Mouse (Mus musculus): ENCODE results near the gene Acadvl. TPM values are rescaled to one million over a fixed set of nuclear protein-coding genes. Genes with fewer than 3 reads are reported as not detected.

The Acadvl gene
- polyA plus RNA-seq (2014; fragmentation: Nextera tagmentation; extraction: Ambion mirVana) = 54.2 and 57.6 TPM in 2 replicates

DNA sequence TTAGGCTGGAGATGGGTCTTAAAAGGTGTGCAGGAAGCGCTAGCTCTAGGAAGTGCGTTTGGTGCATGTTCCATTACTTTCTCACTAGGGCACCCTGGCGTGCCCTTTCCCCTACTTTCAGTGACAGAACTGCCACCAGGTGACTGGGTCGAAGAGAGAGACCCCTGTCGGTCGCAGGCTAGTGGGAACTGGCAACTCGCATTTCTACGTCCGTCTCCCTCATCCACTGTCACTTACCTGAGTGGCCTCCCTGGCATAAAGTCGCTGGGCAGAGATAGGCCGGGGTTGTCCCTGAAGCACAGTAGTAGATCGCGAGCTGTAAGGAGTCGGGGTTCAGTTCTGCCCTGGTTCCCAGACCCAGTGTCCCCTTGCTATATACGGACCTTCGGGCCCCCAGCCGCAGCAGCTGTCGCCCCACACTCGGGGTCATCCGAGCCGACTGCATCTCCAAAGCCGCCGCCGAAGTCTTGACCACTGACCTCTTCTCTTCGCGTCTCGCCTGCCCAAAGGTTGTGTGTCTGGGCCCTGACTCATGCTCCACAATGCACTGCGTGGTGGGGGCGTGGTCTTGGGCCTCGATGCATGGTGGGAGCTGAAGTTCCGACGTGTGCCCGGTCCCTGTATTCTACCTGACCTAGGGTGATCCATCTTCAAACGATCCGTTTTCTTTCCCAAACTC is at the start of gene Acadvl:
Acadvl (minus strand) TSS at position 532 of the 679 bp plus-strand sequence.
- Histone ChIP-seq H3K4me3 (ENCODE audit: low read depth, low read length) (peak within 1 kb of the TSS; percentile 54), H3K27ac (replicated peaks; ENCODE audit: low read depth, low read length) (peak within 1 kb of the TSS; percentile 59), H3K4me2 (ENCODE audit: low read depth, low read length) (peak within 1 kb of the TSS; percentile 82), H3K36me3 (replicated peaks; ENCODE audit: control insufficient read depth, insufficient read depth, low read depth, low read length) (peaks cover 7% of the 10 kb centered on the region), H3K9ac (replicated peaks; ENCODE audit: low read length) (peak within 1 kb of the TSS; percentile 73), H3K4me1 (ENCODE audit: control insufficient read depth, insufficient read depth, low read length) (peaks cover 12% of the 10 kb centered on the region), H3K9me3 (replicated peaks; ENCODE audit: control insufficient read depth, low read length) (no peaks in the 10 kb centered on the region), H3K27me3 (ENCODE audit: control insufficient read depth, insufficient read depth, low read length) (no peaks in the 10 kb centered on the region)
- WGBS = under 1% methylated on average over 35 of the region's 35 CpGs
- ATAC-seq (replicated peaks; ENCODE audit: insufficient number of reproducible peaks, low FRiP score, low TSS enrichment, low read depth) = peak; percentile 61
- peak; percentile 90 for DNase-seq (ENCODE audit: low spot score)

- H3K9ac ChIP-seq (replicated peaks; ENCODE audit: low read length) = no peak overlapping the region
- no peaks in the 10 kb centered on the region for H3K9me3 ChIP-seq (replicated peaks; ENCODE audit: control insufficient read depth, low read length)
- H3K27ac ChIP-seq (replicated peaks; ENCODE audit: low read depth, low read length) = no peak overlapping the region
- no peaks in the 10 kb centered on the region for H3K4me1 ChIP-seq (ENCODE audit: control insufficient read depth, insufficient read depth, low read length)
- no peaks in the 10 kb centered on the region for H3K36me3 ChIP-seq (replicated peaks; ENCODE audit: control insufficient read depth, insufficient read depth, low read depth, low read length)
- WGBS = 65% methylated on average over 3 of the region's 3 CpGs
- no peaks in the 10 kb centered on the region for H3K27me3 ChIP-seq (ENCODE audit: control insufficient read depth, insufficient read depth, low read length)
- ATAC-seq (replicated peaks; ENCODE audit: insufficient number of reproducible peaks, low FRiP score, low TSS enrichment, low read depth) (no peak), DNase-seq (ENCODE audit: low spot score) (no peak)
- H3K4me3 ChIP-seq (ENCODE audit: low read depth, low read length) = no peak overlapping the region
- no peak overlapping the region for H3K4me2 ChIP-seq (ENCODE audit: low read depth, low read length)
Observed at GRCm38 (mm10) chr11:70063053-70063452, 47.8 kb upstream of the Acadvl start.

DNA sequence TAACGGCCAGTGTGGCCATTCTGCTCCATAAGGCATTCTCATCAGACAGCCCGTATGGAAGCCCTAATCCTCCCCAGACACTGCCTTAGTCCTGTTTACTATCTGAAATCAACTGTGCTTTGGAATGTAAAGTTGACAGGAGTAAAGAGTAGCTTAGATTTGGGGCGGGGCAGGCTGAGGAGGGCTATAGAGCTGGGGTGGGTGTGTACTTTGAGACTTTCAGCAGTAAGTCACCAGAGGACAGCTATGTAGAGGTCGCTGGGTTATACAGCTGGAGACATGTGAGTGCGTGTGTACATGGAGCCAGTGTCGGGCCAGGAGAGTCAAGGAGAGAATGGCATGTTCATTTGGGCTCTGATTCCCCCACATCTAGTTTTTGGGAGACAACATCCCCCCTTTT is 44.7 kb upstream of the Acadvl start:
- Histone ChIP-seq H3K4me3 (ENCODE audit: low read depth, low read length) (no peak overlapping the region), H3K36me3 (replicated peaks; ENCODE audit: control insufficient read depth, insufficient read depth, low read depth, low read length) (no peaks in the 10 kb centered on the region), H3K4me1 (ENCODE audit: control insufficient read depth, insufficient read depth, low read length) (no peaks in the 10 kb centered on the region), H3K27me3 (ENCODE audit: control insufficient read depth, insufficient read depth, low read length) (no peaks in the 10 kb centered on the region), H3K27ac (replicated peaks; ENCODE audit: low read depth, low read length) (no peak overlapping the region), H3K9ac (replicated peaks; ENCODE audit: low read length) (no peak overlapping the region), H3K9me3 (replicated peaks; ENCODE audit: control insufficient read depth, low read length) (no peaks in the 10 kb centered on the region), H3K4me2 (ENCODE audit: low read depth, low read length) (no peak overlapping the region)
- no peak for ATAC-seq (replicated peaks; ENCODE audit: insufficient number of reproducible peaks, low FRiP score, low TSS enrichment, low read depth)
- 56% methylated on average over 6 of the region's 6 CpGs for WGBS
- no peak for DNase-seq (ENCODE audit: low spot score)

DNA sequence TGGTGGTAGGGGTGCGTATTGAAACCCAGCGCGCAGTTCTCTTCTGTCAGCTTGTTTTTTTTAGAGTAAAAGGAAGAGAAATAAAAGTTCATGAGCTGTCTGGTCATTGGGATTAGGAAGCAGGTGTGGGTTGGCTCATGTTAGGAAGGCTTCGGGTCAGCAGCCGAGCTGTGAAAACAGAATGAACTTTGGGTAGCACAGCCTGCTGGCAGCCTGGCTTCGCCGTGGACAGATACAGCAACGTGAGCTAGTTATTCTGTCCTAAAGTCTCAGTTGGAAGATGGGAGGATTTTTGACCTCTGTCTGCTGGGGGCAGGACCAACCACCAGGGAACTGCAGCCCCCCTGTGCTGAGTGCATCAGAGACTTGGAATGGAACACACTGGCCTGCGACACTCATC is 42.6 kb upstream of the Acadvl start:
- WGBS = 77% methylated on average over 9 of the region's 9 CpGs
- Histone ChIP-seq H3K9me3 (replicated peaks; ENCODE audit: control insufficient read depth, low read length) (no peaks in the 10 kb centered on the region), H3K27ac (replicated peaks; ENCODE audit: low read depth, low read length) (no peak overlapping the region), H3K36me3 (replicated peaks; ENCODE audit: control insufficient read depth, insufficient read depth, low read depth, low read length) (no peaks in the 10 kb centered on the region), H3K9ac (replicated peaks; ENCODE audit: low read length) (no peak overlapping the region), H3K4me3 (ENCODE audit: low read depth, low read length) (no peak overlapping the region), H3K4me1 (ENCODE audit: control insufficient read depth, insufficient read depth, low read length) (no peaks in the 10 kb centered on the region), H3K27me3 (ENCODE audit: control insufficient read depth, insufficient read depth, low read length) (no peaks in the 10 kb centered on the region), H3K4me2 (ENCODE audit: low read depth, low read length) (no peak overlapping the region)
- no peak for DNase-seq (ENCODE audit: low spot score)
- ATAC-seq (replicated peaks; ENCODE audit: insufficient number of reproducible peaks, low FRiP score, low TSS enrichment, low read depth) = no peak

- peak; percentile 51 for ATAC-seq (replicated peaks; ENCODE audit: insufficient number of reproducible peaks, low FRiP score, low TSS enrichment, low read depth)
- H3K9ac ChIP-seq (replicated peaks; ENCODE audit: low read length) = no peak overlapping the region; the same call in 1 of the 2 replicates
- H3K4me3 ChIP-seq (ENCODE audit: low read depth, low read length) = no peak overlapping the region
Observed at GRCm38 (mm10) chr11:70055618-70056214, 40.5 kb upstream of the Acadvl start.

DNA sequence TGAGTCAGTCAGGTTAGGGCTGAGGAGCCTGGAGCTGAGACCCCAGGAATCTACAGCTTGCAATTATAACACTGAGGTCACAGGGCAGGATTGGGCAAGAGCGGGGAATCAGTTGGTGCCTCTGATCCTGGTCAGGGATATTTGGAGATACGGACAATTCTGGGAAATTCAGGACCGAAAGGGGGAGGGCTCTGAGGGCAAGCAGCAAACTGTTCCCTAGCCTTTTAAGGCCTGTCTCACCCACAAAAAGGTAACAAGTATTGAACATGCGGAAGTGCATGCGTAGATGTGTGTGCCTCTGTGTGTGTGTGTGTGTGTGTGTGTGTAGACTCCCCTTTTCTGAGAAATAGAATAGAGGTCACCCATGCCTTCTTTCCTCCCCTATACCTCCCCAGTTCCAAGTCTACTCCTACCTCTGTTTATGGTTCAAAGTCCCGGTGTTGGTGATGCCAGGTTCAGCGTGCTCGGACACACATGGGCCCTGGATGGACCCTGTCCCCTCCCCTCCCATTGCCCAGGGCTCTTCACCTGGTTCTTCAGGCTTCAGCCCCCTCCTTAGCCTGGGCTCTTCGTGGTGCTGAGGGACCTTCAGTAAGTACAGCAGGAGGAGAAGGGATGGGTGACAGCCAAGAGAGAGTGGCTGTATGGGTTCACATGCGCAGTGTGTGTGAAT is 38.8 kb upstream of the Acadvl start, which contains the start of gene Asgr1:
Asgr1 (plus strand) TSS at position 188 of the 673 bp plus-strand sequence.
- DNase-seq (ENCODE audit: low spot score) (no peak), ATAC-seq (replicated peaks; ENCODE audit: insufficient number of reproducible peaks, low FRiP score, low TSS enrichment, low read depth) (no peak)
- Histone ChIP-seq H3K27ac (replicated peaks; ENCODE audit: low read depth, low read length) (no peak within 1 kb of the TSS), H3K9me3 (replicated peaks; ENCODE audit: control insufficient read depth, low read length) (no peaks in the 10 kb centered on the region), H3K9ac (replicated peaks; ENCODE audit: low read length) (no peak within 1 kb of the TSS), H3K4me2 (ENCODE audit: low read depth, low read length) (no peak within 1 kb of the TSS), H3K36me3 (replicated peaks; ENCODE audit: control insufficient read depth, insufficient read depth, low read depth, low read length) (no peaks in the 10 kb centered on the region), H3K27me3 (ENCODE audit: control insufficient read depth, insufficient read depth, low read length) (no peaks in the 10 kb centered on the region), H3K4me1 (ENCODE audit: control insufficient read depth, insufficient read depth, low read length) (no peaks in the 10 kb centered on the region), H3K4me3 (ENCODE audit: low read depth, low read length) (no peak within 1 kb of the TSS)
- 85% methylated on average over 10 of the region's 10 CpGs for WGBS

More at GRCm38 (mm10) chr11:70055618-70056214, 40.5 kb upstream of the Acadvl start:
- Histone ChIP-seq H3K4me2 (ENCODE audit: low read depth, low read length) (no peak overlapping the region), H3K27ac (replicated peaks; ENCODE audit: low read depth, low read length) (no peak overlapping the region), H3K4me1 (ENCODE audit: control insufficient read depth, insufficient read depth, low read length) (no peaks in the 10 kb centered on the region), H3K36me3 (replicated peaks; ENCODE audit: control insufficient read depth, insufficient read depth, low read depth, low read length) (no peaks in the 10 kb centered on the region), H3K9me3 (replicated peaks; ENCODE audit: control insufficient read depth, low read length) (no peaks in the 10 kb centered on the region), H3K27me3 (ENCODE audit: control insufficient read depth, insufficient read depth, low read length) (no peaks in the 10 kb centered on the region)
- peak; percentile 82 for DNase-seq (ENCODE audit: low spot score)
- 30% methylated on average over 18 of the region's 18 CpGs for WGBS

- H3K4me2 ChIP-seq (ENCODE audit: low read depth, low read length) = no peak overlapping the region
- no peaks in the 10 kb centered on the region for H3K27me3 ChIP-seq (ENCODE audit: control insufficient read depth, insufficient read depth, low read length)
- no peak overlapping the region for H3K9ac ChIP-seq (replicated peaks; ENCODE audit: low read length)
- H3K4me3 ChIP-seq (ENCODE audit: low read depth, low read length) = no peak overlapping the region
- ATAC-seq (replicated peaks; ENCODE audit: insufficient number of reproducible peaks, low FRiP score, low TSS enrichment, low read depth) (no peak), DNase-seq (ENCODE audit: low spot score) (no peak)
- H3K9me3 ChIP-seq (replicated peaks; ENCODE audit: control insufficient read depth, low read length) = no peaks in the 10 kb centered on the region
- H3K36me3 ChIP-seq (replicated peaks; ENCODE audit: control insufficient read depth, insufficient read depth, low read depth, low read length) = no peaks in the 10 kb centered on the region
- WGBS = 76% methylated on average over 7 of the region's 7 CpGs
- H3K27ac ChIP-seq (replicated peaks; ENCODE audit: low read depth, low read length) = no peak overlapping the region
- no peaks in the 10 kb centered on the region for H3K4me1 ChIP-seq (ENCODE audit: control insufficient read depth, insufficient read depth, low read length)
Observed at GRCm38 (mm10) chr11:70053156-70053555, 37.9 kb upstream of the Acadvl start.

DNA sequence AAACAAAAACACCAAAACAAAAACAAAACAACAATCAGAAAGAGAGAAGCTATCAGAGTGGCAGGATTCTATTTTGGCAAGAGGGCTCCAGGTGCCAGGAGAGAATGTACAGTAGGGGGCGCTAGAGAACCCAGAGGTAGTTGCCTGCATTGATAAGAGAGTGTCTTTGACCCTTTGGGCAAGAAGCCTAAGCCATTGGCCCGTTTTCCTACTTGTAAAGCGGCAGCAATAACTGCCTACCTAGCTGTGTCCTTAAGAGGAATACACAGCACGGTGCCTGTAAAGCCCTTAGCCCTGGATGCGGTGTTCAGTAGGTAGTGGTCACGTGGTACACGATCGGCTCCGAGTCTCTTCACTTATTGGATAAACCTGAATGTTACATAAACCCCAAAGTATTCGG is 34.6 kb upstream of the Acadvl start:
- H3K36me3 ChIP-seq (replicated peaks; ENCODE audit: control insufficient read depth, insufficient read depth, low read depth, low read length) = no peaks in the 10 kb centered on the region
- no peaks in the 10 kb centered on the region for H3K27me3 ChIP-seq (ENCODE audit: control insufficient read depth, insufficient read depth, low read length)
- no peak for DNase-seq (ENCODE audit: low spot score)
- no peaks in the 10 kb centered on the region for H3K9me3 ChIP-seq (replicated peaks; ENCODE audit: control insufficient read depth, low read length)
- H3K4me1 ChIP-seq (ENCODE audit: control insufficient read depth, insufficient read depth, low read length) = no peaks in the 10 kb centered on the region
- H3K27ac ChIP-seq (replicated peaks; ENCODE audit: low read depth, low read length) = no peak overlapping the region
- 60% methylated on average over 10 of the region's 10 CpGs for WGBS
- ATAC-seq (replicated peaks; ENCODE audit: insufficient number of reproducible peaks, low FRiP score, low TSS enrichment, low read depth) = no peak
- no peak overlapping the region for H3K4me3 ChIP-seq (ENCODE audit: low read depth, low read length)
- H3K4me2 ChIP-seq (ENCODE audit: low read depth, low read length) = no peak overlapping the region
- no peak overlapping the region for H3K9ac ChIP-seq (replicated peaks; ENCODE audit: low read length)
